Mouse (Mus musculus) thymus, postnatal 14 days (tissue): ENCODE measurements around the gene Eif2s1.
"Not testable (repeated sequence)": the region's sequence is repeated elsewhere in the genome, so short reads cannot be mapped to it uniquely, and the experiment has no call there.

Experiments used
- DNase-seq: peaks from one replicate; pipeline ENCODE4 v3.0.0; 2021

The Eif2s1 gene

DNA sequence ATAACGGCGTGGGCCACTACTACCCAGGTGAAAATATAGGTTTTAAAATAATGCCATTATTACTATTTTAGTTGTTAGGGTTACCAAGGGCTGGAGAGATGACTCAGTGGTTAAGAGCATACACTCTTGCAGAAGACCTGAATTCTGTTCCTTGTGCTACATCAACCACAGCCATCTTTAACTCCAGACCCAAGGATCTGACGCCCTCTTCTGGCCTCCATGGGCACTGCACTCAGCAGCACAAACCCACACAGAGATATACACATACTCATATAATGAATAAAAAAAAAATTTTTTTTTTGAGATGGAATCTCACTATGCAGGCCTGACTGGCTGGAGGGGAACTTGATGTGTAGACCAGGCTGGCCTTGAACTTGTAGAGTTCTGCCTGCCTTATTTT lies 54.7 kb downstream of the Eif2s1 start:
- DNase-seq, result no peak

DNA sequence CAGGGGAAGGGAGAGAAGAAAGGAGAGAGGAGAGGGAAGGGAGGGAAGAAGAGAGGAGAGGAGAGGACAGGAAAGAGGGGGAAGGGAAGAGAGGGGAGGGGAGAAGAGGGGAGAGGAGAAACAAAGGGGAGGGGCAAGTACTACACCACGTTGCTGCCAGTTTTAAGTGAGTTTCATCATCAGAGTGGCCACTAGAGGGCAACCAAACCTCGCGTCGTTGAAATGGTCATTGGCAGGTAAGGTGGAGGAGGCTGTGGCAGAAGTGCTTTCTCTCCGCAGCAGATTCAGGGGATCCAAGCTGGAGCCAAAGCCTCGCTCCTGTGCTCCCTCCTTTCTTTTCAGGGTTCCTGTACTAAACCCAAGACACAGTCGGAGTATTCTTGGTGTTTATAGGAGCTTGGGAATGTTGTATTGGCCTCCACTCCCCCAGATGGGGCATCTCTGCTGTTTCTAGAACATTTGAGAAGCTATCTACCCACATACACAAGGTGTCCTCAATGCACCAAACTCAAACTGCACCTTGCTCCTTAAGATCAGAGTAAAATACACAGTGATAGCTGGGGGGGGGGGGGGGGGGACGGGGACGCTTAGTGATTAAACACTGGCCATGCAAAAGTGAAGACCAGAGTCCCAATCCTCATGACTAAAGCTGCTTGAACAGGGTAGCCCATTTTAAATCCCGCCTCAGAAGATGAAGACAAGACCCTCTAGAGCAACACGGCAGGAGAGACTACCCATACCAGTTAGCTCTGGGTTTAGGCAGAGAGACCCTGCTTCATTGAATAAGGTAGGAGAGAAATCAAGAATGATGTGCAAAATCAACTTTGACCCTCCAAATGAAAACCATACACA lies 56.8 kb downstream of the Eif2s1 start:
- peak; percentile 88 for DNase-seq

GRCm38 (mm10) chr12:78919079-78919712 lies 57.6 kb downstream of the Eif2s1 start:
- DNase-seq, result peak; percentile 75

DNA sequence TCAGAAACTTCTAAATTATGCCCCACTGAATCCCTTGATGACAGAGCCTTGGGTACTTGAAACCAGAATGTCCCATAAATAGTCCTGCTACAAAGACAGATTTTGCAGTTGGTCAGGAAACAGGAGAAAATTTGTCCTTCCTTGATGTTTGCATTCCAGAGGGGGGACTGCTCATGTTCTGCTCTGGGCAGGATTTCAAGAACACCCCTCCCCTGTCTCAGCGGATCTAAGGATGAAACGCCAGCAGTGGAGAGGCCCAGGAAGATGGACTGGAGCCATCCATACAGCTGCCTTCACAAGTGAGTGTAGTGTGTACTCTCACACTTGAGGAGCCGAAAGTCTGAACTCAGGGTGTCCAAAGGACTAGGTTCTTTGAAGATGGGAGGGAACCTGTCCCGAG lies 59.8 kb downstream of the Eif2s1 start:
- no peak for DNase-seq

- no peak for DNase-seq
Observed at GRCm38 (mm10) chr12:78922058-78922457, 60.4 kb downstream of the Eif2s1 start.

GRCm38 (mm10) chr12:78922977-78923376 lies 61.4 kb downstream of the Eif2s1 start:
- not testable (repeated sequence) for DNase-seq

DNA sequence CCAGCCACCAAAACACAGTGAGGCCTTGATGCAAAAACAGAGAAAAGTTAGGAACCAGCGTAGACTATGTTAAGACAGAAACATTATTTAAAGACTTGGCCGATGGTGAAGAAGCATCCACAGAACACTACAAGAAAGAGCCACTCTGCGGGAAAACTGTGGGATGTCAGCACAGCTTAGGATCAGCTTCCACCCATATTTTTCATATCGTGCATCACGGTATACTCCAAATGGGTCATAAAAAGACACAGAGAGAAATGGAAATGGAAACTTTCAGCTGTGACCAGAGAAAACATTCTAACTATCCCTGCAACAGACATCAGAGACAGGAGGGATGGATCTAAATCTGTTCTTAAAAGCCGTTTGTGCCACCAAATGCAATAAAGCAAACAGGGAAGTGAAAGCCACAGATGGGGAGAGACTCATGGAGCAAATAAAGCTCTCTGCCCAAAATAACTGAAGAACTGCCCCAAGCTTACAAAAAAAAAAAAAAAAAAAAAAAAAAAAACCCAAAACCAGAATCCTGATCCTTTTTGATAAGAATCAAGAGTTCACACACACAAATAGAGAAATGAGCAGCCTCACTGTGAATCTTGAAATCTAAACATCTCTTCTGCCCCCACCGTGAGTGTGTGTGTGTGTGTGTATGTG lies 62.0 kb downstream of the Eif2s1 start:
- DNase-seq, result no peak

- no peak for DNase-seq
Observed at GRCm38 (mm10) chr12:78927287-78927686, 65.7 kb downstream of the Eif2s1 start.

DNA sequence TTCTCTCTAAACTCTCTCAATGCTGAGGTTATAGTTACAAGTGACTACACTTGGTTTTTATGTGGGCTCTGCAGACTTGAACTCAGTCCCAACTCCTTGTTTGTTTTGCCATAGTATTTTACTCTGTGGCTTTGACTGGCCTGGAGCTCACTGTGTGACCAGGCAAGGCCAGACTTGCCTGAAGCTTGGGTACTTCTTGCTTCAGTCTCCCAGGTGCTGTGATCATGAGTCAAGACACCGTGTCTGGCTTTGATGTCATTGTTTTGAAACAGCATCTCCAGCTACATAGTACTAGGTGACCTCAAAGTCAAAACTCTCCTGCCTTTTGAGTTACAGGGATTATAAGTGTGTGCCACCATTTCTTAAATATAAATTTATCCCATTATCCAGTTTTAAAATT lies 68.3 kb downstream of the Eif2s1 start:
- no peak for DNase-seq

GRCm38 (mm10) chr12:78936494-78936893 lies 74.9 kb downstream of the Eif2s1 start:
- DNase-seq, result no peak
